Mouse (Mus musculus): ENCODE data around the gene F930015N05Rik.

The F930015N05Rik gene

GRCm38 (mm10) chr11:64442701-64443100, 6.2 kb upstream of the F930015N05Rik start:
- H3K4me3 ChIP-seq (replicated peaks; ENCODE audit: low read length) = no peak overlapping the region
- no peak for TF ChIP-seq NANOG (IDR thresholded peaks at IDR 0.05; ENCODE audit: borderline replicate concordance, low read length)
- no peak for TF ChIP-seq CTCF (conservative IDR thresholded peaks at IDR 0.05; ENCODE audit: low read length)
- no peak for TF ChIP-seq POU5F1 (IDR thresholded peaks at IDR 0.05; ENCODE audit: borderline replicate concordance, low read length)

GRCm38 (mm10) chr11:64442119-64442518, 5.7 kb upstream of the F930015N05Rik start:
- TF ChIP-seq POU5F1 (IDR thresholded peaks at IDR 0.05; ENCODE audit: borderline replicate concordance, low read length) = no peak
- TF ChIP-seq CTCF (conservative IDR thresholded peaks at IDR 0.05; ENCODE audit: low read length) = peak; percentile 34
- no peak for TF ChIP-seq NANOG (IDR thresholded peaks at IDR 0.05; ENCODE audit: borderline replicate concordance, low read length)
- H3K27me3 ChIP-seq (ENCODE audit: insufficient read depth, low read length) = peaks cover 15% of the 10 kb centered on the region
- H3K4me1 ChIP-seq (replicated peaks; ENCODE audit: low read depth, low read length) = 0 out of 2 replicates have a peak, but pooled peaks cover 2% of the 10 kb centered on the region
- no peaks in the 10 kb centered on the region for H3K36me3 ChIP-seq (ENCODE audit: insufficient read depth, low read length)
- H3K4me3 ChIP-seq (replicated peaks; ENCODE audit: low read length) = no peak overlapping the region
- H3K9me3 ChIP-seq (ENCODE audit: low read length) = no peaks in the 10 kb centered on the region

More at GRCm38 (mm10) chr11:64442701-64443100, 6.2 kb upstream of the F930015N05Rik start:
- peaks cover 13% of the 10 kb centered on the region for H3K27me3 ChIP-seq (ENCODE audit: insufficient read depth, low read length)
- 0 out of 2 replicates have a peak, but pooled peaks cover 2% of the 10 kb centered on the region for H3K4me1 ChIP-seq (replicated peaks; ENCODE audit: low read depth, low read length)
- H3K36me3 ChIP-seq (ENCODE audit: insufficient read depth, low read length) = no peaks in the 10 kb centered on the region
- no peaks in the 10 kb centered on the region for H3K9me3 ChIP-seq (ENCODE audit: low read length)

- TF ChIP-seq POU5F1 (IDR thresholded peaks at IDR 0.05; ENCODE audit: borderline replicate concordance, low read length) = no peak
- no peak for TF ChIP-seq NANOG (IDR thresholded peaks at IDR 0.05; ENCODE audit: borderline replicate concordance, low read length)
- no peak for TF ChIP-seq CTCF (conservative IDR thresholded peaks at IDR 0.05; ENCODE audit: low read length)
- Histone ChIP-seq H3K4me1 (replicated peaks; ENCODE audit: low read depth, low read length) (peaks cover 17% of the 10 kb centered on the region; the same call in 1 of the 2 replicates), H3K9me3 (ENCODE audit: low read length) (no peaks in the 10 kb centered on the region), H3K27me3 (ENCODE audit: insufficient read depth, low read length) (peaks cover 35% of the 10 kb centered on the region), H3K4me3 (replicated peaks; ENCODE audit: low read length) (no peak overlapping the region), H3K36me3 (ENCODE audit: insufficient read depth, low read length) (no peaks in the 10 kb centered on the region)
These were observed 2.5 kb upstream of the F930015N05Rik start for GRCm38 (mm10) chr11:64438909-64439308.

- Histone ChIP-seq H3K9me3 (ENCODE audit: low read length) (no peaks in the 10 kb centered on the region), H3K4me1 (replicated peaks; ENCODE audit: low read depth, low read length) (peaks cover 17% of the 10 kb centered on the region; the same call in 1 of the 2 replicates), H3K36me3 (ENCODE audit: insufficient read depth, low read length) (no peaks in the 10 kb centered on the region), H3K4me3 (replicated peaks; ENCODE audit: low read length) (no peak overlapping the region), H3K27me3 (ENCODE audit: insufficient read depth, low read length) (peaks cover 36% of the 10 kb centered on the region)
- TF ChIP-seq POU5F1 (IDR thresholded peaks at IDR 0.05; ENCODE audit: borderline replicate concordance, low read length) (no peak), CTCF (conservative IDR thresholded peaks at IDR 0.05; ENCODE audit: low read length) (no peak)
These were observed 1.3 kb upstream of the F930015N05Rik start for GRCm38 (mm10) chr11:64437721-64438120.

GRCm38 (mm10) chr11:64436791-64437298, 392 bp upstream of the F930015N05Rik start:
- H3K27me3 ChIP-seq (ENCODE audit: insufficient read depth, low read length) = peaks cover 40% of the 10 kb centered on the region
- peaks cover 15% of the 10 kb centered on the region; the same call in 1 of the 2 replicates for H3K4me1 ChIP-seq (replicated peaks; ENCODE audit: low read depth, low read length)
- no peak for TF ChIP-seq NANOG (IDR thresholded peaks at IDR 0.05; ENCODE audit: borderline replicate concordance, low read length)
- TF ChIP-seq POU5F1 (IDR thresholded peaks at IDR 0.05; ENCODE audit: borderline replicate concordance, low read length) = no peak
- no peak for TF ChIP-seq CTCF (conservative IDR thresholded peaks at IDR 0.05; ENCODE audit: low read length)
- no peaks in the 10 kb centered on the region for H3K36me3 ChIP-seq (ENCODE audit: insufficient read depth, low read length)
- peak overlapping the region; percentile 81 for H3K4me3 ChIP-seq (replicated peaks; ENCODE audit: low read length)
- H3K9me3 ChIP-seq (ENCODE audit: low read length) = no peaks in the 10 kb centered on the region

GRCm38 (mm10) chr11:64435546-64436411, 674 bp downstream of the F930015N05Rik start:
- H3K27me3 ChIP-seq (ENCODE audit: insufficient read depth, low read length) = peaks cover 41% of the 10 kb centered on the region
- peaks cover 15% of the 10 kb centered on the region; the same call in 1 of the 2 replicates for H3K4me1 ChIP-seq (replicated peaks; ENCODE audit: low read depth, low read length)
- TF ChIP-seq POU5F1 (IDR thresholded peaks at IDR 0.05; ENCODE audit: borderline replicate concordance, low read length) (no peak), CTCF (conservative IDR thresholded peaks at IDR 0.05; ENCODE audit: low read length) (no peak), NANOG (IDR thresholded peaks at IDR 0.05; ENCODE audit: borderline replicate concordance, low read length) (no peak)
- no peaks in the 10 kb centered on the region for H3K9me3 ChIP-seq (ENCODE audit: low read length)
- H3K36me3 ChIP-seq (ENCODE audit: insufficient read depth, low read length) = no peaks in the 10 kb centered on the region
- peak overlapping the region; percentile 81 for H3K4me3 ChIP-seq (replicated peaks; ENCODE audit: low read length)

GRCm38 (mm10) chr11:64434611-64435545, 1.6 kb downstream of the F930015N05Rik start, which contains the start of gene Hs3st3a1:
Hs3st3a1 (plus strand) TSS chr11:64435332.
- Histone ChIP-seq H3K27me3 (ENCODE audit: insufficient read depth, low read length) (peaks cover 37% of the 10 kb centered on the region), H3K4me3 (replicated peaks; ENCODE audit: low read length) (peak within 1 kb of the TSS; percentile 81), H3K36me3 (ENCODE audit: insufficient read depth, low read length) (no peaks in the 10 kb centered on the region), H3K9me3 (ENCODE audit: low read length) (no peaks in the 10 kb centered on the region), H3K4me1 (replicated peaks; ENCODE audit: low read depth, low read length) (peaks cover 15% of the 10 kb centered on the region; the same call in 1 of the 2 replicates)
- TF ChIP-seq NANOG (IDR thresholded peaks at IDR 0.05; ENCODE audit: borderline replicate concordance, low read length) (no peak), POU5F1 (IDR thresholded peaks at IDR 0.05; ENCODE audit: borderline replicate concordance, low read length) (no peak)

GRCm38 (mm10) chr11:64418969-64419368, 17.5 kb downstream of the F930015N05Rik start:
- H3K9me3 ChIP-seq (ENCODE audit: low read length) = no peaks in the 10 kb centered on the region
- H3K4me1 ChIP-seq (replicated peaks; ENCODE audit: low read depth, low read length) = no peaks in the 10 kb centered on the region
- no peaks in the 10 kb centered on the region for H3K27me3 ChIP-seq (ENCODE audit: insufficient read depth, low read length)
- H3K36me3 ChIP-seq (ENCODE audit: insufficient read depth, low read length) = no peaks in the 10 kb centered on the region
- no peak overlapping the region for H3K4me3 ChIP-seq (replicated peaks; ENCODE audit: low read length)
- TF ChIP-seq POU5F1 (IDR thresholded peaks at IDR 0.05; ENCODE audit: borderline replicate concordance, low read length) (no peak), NANOG (IDR thresholded peaks at IDR 0.05; ENCODE audit: borderline replicate concordance, low read length) (no peak), CTCF (conservative IDR thresholded peaks at IDR 0.05; ENCODE audit: low read length) (no peak)
